Mouse (Mus musculus): ENCODE results near the gene Esrp2.

Esrp2 gene

DNA sequence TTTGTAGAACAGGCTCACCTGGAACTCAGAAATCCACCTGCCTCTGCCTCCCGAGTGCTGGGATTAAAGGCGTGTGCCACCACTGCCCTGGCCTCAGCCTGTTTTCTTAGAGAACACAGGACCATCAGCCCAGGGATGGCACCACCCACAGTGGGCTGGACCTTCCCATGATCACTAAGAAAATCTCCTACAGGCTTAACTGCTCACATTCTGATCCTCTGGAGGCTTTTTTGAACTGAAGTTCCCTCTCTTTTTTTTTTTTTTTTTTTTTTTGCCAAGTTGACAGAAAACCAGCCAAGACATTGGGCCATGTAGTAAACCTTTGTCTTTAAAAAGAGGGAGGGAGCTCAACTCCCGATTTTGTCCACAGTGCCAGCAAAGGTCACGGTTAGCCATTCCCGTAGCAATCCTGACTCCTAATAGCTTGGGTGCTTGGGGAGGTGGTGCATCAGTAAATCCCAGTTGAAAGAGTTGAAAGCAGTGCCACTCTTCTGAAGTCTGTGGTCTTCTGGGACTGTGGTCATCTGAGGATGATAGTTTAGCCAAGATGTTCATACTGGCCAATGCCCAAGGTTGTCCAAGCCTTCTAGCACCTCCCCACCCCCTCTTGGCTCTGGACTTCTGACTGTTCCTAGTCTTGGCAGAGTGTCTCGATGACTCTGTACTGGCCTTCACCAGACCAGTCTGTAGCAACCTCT lies 11.2 kb upstream of the Esrp2 start:
- DNase-seq (ENCODE audit: low read depth, low spot score): no peak

DNA sequence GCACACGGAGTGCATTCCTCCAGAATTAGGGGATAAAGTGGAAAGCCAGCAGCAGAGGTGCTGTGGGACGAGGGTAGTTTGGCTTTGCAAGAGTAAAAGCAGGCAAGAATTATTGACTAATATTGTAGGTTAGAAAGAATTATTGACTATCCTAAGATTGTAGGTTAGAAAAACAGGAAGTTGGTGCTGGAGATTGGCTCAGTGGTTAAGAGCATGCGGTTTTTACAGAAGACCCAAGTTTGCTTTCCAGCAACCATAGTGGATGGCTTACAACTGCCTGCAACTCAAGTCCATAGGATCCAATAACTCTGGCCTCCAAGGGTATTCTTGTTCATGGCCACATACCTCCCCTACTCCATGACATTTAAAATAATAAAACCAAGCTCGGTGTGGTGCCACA lies 9.2 kb upstream of the Esrp2 start:
- no peak for DNase-seq (ENCODE audit: low read depth, low spot score)

DNA sequence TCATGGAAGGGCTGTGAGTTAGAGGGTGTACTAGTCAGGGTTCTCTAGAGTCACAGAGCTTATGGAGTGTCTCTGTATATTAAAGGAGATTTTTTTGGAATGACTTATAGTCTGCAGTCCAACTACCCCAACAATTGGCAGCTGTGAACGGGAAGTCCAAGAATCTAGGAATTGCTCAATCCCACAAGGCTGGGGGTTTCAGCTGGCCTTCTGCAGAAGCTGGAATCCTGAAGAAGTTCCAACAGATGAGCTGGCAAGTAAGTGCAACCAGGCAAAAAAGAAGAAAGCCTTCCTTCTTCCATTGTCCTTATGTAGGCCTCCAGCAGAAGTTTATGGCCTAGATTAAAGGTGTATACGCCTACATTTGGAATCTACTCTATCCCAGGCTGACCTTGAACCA lies 8.6 kb upstream of the Esrp2 start:
- DNase-seq (ENCODE audit: low read depth, low spot score): no peak

DNA sequence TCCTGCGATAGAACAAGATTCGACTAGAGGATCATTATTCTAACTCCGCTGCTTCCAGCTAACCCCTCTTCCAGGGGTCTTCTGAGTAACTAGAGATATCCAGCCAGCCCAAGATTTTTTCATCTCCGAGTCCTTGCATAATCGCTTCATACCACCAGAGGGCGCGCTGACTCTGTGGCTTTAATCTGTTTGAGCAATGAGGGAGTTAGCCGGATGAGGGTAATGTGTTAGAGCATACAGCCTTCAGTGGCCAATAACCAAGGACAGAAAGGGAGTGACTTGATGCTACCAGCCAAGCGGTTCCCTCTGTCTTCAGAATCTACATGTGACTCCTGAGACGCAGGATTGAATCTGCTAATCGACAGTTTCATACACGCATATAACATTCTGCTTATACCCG lies 4.0 kb upstream of the Esrp2 start:
- peak; percentile 91 for DNase-seq (ENCODE audit: low read depth, low spot score)

DNA sequence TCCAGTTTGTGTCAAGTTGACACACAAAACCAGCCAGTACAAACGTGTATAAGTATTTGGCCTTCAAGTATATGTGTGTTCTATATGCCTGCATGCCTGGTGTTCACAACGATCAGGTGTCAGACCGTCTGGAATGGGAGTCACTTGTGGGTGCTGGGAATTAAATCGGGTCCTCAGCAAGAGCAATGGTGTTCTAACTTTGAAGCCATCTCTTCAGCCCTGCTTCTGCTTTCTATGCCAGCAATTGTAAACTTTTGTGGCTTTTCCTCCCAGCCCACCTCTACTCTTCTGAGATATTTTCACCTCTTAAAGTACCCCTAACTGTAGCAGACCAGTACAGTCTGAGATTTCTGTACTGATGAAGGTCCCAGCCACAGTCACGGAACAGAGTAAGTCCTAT lies 3.4 kb upstream of the Esrp2 start:
- no peak for DNase-seq (ENCODE audit: low read depth, low spot score)

DNA sequence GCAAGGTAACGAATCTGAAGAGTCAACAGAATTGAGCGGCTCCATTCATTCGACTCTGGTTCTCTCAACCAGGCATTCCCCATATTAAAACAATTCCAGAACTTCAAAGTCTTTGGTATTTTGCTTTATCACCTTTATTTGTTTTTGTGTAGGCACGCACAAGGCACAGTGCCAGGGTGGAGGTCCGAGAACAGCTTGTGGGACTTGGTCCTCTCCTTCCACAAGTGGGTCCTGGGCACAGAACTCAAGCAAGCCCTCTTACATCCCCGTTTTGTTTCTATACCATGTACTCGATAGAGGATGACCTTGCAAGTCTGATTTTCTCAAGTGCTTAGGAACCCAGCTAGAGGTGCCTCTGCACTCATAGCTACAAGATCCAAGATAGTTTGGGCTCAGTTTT lies 1.8 kb upstream of the Esrp2 start:
- DNase-seq (ENCODE audit: low read depth, low spot score): no peak

DNA sequence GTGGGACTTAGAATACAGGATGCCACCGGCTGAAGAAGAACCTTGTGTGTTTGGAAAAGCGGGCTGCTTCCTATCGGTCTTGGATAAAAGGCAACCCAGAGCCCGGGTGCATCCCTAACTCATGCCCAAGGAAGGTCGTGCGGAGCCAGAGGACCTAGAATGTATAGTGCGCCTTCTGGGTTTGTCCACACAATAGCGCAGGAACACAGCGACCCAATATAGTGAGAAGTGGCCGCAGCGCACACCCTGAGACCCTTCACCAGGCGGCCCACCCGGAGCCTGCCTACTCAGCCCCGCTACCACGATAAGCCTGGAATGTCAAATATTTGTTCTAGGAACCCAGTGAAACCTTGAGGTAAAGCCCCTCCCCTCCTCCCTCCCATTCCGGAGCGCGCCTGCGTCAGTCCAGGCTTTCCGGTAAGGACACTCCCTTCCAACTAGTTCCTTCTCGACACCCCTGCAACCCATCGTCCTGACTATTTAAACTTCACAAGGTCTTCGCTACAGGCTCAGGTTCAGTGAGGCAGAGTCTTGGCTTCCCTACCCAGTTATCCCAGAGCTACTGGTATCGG lies 1.2 kb upstream of the Esrp2 start:
- peak; percentile 53 for DNase-seq (ENCODE audit: low read depth, low spot score)

DNA sequence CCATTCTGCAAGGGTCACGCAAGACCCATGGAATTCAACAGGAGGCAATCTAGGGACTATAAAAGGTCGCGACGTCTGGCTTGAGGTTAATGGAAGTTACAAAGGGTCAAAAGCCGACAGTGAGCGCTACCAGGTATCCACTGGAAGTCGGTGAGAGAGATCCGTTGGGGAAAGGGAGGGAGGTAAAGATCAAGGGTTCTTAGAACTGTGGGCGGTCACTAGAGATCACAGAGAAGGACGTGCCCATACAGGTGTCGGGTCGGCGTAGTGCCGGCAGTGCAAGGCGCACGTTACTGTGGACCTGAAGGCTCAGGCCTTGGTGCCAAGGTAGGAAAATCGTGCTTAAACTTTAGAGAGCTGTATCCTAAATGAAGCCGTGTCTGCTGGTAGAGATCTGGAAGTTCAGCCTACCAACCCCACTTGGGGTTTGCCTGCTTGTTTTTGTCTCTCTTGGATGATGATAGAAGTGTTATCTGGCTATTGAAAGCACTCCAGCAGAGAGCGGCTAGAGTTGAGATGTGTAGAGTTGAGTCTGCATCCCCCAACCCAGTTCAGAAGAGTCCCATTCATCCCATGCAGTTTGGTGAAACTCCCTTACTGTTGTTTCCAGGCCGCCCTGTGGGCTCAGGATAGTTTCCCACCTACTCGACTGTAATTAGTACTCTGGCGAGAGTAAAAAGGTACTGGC lies 588 bp upstream of the Esrp2 start:
- DNase-seq (ENCODE audit: low read depth, low spot score): peak; percentile 37

DNA sequence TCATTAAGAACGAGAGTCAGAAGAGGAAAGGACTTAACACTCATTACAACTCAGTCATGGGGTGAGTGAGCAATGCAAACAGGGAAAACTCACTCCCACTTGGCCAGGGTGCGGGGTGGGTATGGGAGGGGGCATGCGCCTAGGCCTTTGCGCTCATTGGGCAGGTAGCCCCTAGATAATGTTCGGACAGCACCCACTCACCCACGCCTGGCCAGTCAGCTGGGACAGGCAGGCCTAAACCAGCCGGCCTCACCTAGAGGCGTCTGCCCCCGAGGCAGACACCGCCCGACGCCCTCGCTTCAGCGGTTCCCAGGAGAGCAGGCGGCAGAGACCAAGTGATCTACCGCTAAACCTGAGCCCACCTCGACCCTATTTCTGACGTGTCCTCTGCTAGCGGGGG lies 1.1 kb downstream of the Esrp2 start:
- peak; percentile 32 for DNase-seq (ENCODE audit: low read depth, low spot score)

DNA sequence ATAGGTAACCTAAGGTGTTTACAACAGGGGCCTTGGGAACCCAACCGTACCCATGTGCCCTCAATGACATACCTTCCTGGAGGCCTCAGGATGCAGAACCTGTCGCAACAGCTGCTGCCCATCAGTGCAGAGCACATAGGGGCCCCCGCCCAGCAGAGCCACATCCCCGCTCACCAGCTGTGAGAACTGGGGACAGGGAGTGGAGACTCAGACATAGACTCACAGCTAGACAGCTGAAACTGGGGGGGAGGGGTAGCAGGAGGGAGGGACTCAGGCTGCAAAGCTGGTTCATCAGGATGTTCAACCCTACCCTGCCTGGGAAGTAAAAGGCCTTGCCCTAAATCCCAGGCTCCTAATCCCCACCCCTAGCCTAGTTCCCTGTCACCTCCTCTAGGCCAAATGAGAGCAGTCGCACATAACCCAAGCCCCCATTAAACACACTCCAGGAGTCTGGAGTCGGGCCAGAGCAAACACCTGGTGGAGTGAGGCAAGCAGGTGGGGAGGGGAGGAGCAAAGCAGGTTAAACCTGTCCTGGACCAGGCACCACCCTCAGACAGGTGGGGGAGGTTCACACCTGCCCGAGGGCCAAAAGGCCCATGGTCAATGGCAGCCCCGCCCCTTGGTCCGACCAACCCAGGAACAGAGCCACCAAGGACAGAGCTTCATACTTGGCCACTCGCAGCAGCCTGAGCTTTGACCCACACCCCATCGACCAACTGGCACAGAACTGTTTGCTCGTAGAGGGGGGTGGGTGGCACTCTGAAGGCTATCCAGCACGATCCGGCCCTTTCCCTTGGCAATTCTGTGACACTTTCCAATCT lies 1.8 kb downstream of the Esrp2 start:
- peak; percentile 39 for DNase-seq (ENCODE audit: low read depth, low spot score)

DNA sequence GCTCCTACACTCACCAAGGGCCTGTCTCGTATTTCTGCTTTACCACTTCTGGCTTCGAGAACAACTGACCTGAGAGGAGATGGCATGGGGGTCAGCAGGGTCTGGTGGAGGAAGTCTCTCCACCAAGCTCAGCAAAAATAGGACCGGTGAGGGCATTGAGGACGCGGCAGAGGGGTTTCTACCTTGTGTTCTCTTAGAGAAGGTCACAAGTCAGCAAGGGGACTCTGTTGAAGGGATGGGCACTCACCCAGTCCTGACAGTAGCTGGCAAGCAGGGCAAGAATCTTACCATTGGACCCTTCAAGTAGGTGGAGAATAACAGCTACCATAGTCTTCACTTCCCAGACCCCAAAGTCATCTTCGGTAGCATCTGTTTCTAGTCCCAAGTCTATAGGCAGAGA lies 2.8 kb downstream of the Esrp2 start:
- DNase-seq (ENCODE audit: low read depth, low spot score): no peak

DNA sequence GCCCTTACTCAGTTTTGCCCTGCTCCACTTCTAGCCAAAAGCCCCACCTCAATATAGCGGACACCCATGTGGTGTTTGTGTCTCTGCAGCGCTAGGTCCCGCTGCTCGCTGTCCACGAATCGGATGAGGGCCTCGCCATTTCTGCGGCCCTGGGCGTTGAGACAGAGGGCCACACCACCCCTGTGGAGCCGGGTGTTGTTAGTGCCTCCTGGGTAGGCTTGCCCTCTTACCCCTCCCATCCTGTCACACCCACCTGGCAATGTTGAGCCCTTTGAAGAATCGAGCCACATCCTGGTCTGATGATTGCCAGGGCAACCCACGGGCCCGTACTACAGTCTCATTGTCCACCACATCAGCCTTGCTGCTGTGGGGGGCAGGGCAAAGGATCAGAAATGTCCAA lies 3.2 kb downstream of the Esrp2 start:
- DNase-seq (ENCODE audit: low read depth, low spot score): peak; percentile 35

DNA sequence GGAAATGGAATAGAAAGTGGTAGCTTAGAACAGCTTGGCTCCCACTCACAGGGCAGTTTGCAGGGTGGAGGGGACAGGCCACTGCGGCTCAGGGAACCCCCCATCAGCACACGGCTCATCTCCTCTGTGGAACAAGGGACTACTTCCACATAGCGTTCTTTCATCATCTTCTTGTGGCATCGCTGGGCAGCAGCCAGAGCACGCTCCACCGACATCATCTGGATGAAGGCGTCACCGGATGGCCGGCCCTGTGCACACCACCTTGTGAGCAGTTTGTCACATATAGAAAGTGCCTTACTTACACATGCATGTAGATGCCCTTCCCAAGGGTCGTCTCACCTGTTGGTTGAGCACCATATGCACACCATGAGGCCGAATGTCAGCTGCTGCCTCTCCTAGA lies 4.4 kb downstream of the Esrp2 start:
- no peak for DNase-seq (ENCODE audit: low read depth, low spot score)

DNA sequence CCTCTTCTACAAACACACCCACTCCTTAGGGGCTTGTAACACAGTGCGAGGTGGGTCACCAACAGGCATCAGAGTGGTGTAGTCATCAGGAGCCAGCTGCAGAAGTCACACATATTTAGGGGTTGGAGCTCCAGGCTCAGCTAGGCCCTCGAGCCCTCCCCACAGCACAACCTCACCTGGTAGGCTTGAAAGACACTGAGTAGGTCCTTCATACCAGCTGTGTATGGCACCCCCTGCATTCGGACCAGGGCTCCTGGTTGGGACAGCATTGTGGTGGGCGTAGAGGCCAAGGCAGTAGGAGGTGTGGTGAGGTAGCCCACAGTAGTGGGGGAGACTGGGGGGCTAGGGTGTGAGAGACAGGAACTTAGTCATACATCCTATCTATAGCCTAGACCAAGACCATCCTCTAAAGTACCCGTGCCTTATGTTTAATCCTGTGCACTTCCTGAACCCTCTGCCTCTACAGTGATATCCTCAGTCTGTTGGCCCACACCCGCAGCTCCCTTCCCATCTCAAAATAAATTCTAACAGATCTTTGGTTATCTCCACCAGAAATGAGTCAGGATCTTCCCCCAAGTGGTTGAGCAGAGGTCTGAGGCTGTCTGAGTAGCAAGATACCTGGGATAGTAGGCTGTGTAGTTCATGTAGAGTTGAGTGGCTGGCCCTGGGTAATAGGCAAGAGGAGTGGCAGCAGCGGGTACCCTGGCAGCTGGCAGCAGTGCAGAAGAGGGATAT lies 5.1 kb downstream of the Esrp2 start:
- no peak for DNase-seq (ENCODE audit: low read depth, low spot score)

DNA sequence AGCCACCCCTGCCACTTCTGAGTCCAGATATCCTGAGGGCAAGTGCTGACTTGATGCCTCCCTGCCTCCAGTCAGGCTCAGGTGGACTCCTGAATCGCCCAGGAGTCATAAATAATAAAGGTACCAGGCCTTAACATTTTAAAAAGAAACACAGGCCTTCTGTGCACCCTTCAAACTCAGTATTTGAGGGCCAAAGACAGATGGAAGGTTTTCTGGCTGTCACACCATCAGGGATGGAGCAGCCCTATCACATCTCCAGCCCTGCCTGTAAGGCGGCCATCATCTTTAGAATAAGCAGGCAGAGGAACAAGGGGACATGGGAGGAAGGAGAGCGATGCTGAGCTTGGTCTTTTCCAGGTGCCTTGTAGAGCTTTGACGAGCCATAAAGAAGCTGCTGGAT lies 5.8 kb downstream of the Esrp2 start:
- DNase-seq (ENCODE audit: low read depth, low spot score): no peak

DNA sequence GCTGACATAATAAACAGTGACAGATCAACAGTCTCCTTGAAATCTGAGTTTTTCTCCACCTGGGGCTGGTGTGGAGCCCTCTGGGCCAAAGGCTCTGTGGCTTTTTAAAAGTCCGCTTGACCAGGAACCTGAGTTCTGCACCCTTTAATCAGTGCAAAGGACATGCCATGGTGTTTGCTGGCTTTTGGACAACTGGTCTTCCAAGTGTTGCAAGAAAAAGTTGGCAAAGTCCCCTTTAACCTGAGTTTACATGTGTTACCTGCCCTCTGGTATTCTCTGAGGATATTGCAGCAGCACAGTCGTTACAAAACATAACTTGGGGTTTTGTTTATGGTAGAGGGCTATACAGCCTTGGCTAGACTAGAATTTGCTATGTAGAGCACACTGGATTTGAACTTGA lies 6.3 kb downstream of the Esrp2 start:
- DNase-seq (ENCODE audit: low read depth, low spot score): no peak

DNA sequence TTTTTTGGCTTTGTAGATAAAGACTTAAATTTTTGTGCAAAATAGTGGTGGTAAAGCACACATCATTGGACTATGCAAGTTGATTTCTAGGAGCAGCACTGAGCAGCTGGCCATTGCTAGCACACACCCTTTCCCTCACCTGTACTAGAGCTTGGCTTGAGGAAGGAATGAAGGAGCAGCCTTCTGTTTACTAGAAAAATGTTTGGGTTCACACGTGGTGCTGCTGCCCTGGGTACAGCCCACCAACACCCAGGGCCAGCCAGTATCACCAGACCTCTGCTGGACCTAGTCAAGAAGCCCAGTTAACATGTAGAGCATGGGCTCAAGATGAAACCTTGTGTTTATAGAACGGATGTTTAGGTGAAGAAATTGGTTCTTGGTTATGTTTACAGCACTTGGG lies 6.8 kb downstream of the Esrp2 start:
- DNase-seq (ENCODE audit: low read depth, low spot score): no peak

DNA sequence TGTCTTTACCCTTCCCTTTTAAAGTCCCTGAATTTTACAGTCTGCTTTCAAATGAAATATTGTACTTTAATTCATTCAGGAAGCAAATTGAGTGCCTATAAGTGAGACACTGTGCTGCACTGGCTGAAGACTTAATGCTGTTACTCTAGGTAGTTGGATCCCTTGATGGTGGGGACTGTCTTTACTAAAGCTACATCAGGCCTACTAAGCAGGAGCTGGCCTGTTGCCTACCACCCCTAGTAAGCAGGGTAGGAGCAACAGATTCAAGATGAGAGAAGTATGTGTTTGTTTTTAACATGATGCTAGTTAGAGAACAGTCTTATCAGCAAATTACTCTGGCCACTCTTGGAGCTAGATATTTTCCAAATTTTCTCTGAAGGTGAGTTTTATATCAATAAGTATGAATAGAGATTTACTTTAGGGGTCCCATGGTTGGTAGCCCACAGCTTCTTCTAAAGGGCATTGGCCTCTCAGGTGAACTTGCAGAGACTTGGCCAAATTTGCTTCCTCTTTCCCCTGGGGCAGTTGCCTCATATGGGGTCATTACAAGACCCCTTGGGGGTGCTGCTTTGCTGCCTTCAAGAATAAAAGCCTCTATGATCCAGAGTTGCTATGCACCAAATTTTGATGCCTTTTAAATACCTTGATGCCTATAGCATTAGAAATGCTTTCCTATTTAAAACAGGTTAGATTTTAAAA lies 7.4 kb downstream of the Esrp2 start:
- DNase-seq (ENCODE audit: low read depth, low spot score): no peak

DNA sequence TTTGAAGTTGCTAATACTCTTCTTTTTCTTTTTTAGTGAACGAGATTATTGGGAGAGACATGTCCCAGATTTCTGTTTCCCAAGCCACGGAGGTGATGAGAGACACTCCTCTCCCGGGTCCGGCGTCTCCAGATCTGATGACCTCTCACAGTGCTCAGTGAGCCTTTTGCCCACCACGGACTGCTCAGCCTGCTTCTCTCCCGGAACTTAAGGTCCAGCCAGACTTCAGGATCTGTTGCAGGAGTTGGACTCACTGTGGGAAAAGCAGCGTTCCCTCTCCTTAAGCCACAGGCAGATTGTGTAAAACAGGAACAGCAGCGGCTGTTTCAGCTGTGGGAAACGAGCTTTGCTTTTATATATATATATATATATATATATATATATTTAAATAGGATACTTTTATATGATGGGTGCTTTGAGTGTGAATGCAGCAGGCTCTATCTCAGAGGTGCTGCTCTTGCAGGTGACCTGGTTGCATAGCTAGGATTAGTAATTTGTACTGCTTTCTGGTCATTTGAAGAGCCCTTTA lies 8.8 kb downstream of the Esrp2 start:
- DNase-seq (ENCODE audit: low read depth, low spot score): no peak

DNA sequence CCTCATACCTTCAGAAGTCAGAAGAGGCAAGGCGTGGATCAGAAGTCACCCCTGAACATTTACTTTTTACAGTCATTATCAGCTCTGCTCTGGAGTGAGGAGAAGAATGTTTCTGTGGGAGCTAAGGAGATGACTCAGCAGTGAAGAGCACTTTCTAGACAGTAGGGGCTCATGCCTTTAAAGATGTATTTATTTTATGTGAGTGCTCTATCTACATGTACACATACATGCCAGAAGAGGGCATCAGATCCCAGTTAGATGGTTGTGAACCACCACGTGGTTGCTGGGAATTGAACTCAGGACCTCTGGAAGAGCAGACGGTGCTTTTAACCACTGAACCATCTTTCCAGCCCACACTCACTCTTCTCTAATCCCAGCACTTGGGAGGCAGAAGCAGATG lies 9.7 kb downstream of the Esrp2 start:
- DNase-seq (ENCODE audit: low read depth, low spot score): no peak

DNA sequence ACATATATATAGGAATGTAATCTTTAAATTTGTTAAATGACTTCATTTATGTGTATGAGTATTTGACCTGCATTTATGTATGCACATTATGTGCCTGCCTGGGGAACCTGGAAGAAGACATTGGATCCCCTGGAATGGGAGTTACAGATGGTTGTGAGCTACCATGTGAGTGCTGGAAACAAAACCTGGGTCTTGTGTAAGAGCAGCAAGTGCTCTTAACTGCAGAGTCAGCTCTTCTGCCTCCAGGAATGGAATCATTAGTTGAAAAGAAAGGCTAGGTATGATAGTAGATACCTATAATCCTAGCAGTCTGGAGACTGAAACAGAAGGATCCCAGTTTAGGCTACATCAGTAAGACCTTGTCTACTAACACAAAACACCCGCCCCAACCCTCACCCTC lies 10.7 kb downstream of the Esrp2 start:
- DNase-seq (ENCODE audit: low read depth, low spot score): no peak

All from CD4-positive, CD25-positive, alpha-beta regulatory T cell, adult 2 months (primary cell).